Mouse (Mus musculus) CH12.LX (cell line): ENCODE data around the gene Ermp1. TPM values are rescaled to one million over a fixed set of nuclear protein-coding genes. Genes with fewer than 3 reads are reported as not detected.

Source experiments
- DNase-seq: peaks from one replicate; pipeline ENCODE4 v3.0.0-alpha.2; 2013; ENCODE audit errors: extremely low read depth
- H3K27ac ChIP-seq: 2 replicates; pipeline ENCODE4 v1.5.1; 2012; ENCODE audit warnings: low read depth, mild to moderate bottlenecking, control low read depth, moderate library complexity; ENCODE audit not compliant: insufficient read depth
- H3K27me3 ChIP-seq: replicated peaks from 2 replicates; pipeline ENCODE3; 2012; ENCODE audit warnings: inconsistent platforms
- H3K36me3 ChIP-seq, 2 experiments: replicated peaks in 1 of 2; 2 replicates each; pipeline versions ENCODE3 to v1.6.1; 2012; ENCODE audit warnings: inconsistent platforms in 1 of 2, low read length in 1 of 2, mild to moderate bottlenecking in 1 of 2, mixed read lengths in 1 of 2, moderate library complexity in 1 of 2; ENCODE audit not compliant: control insufficient read depth in 1 of 2, insufficient read depth in 1 of 2
- H3K4me1 ChIP-seq, 2 experiments: 2 replicates each; pipeline ENCODE4 v1.6.1; 2012; ENCODE audit warnings: inconsistent platforms in 1 of 2, moderate library complexity in 1 of 2; ENCODE audit not compliant: insufficient read depth in 2 of 2, control insufficient read depth in 1 of 2
- H3K4me2 ChIP-seq: 2 replicates; pipeline ENCODE4 v1.6.1; 2012; ENCODE audit warnings: low read depth, mild to moderate bottlenecking, control low read depth; ENCODE audit not compliant: poor library complexity, insufficient read depth, severe bottlenecking
- H3K4me3 ChIP-seq, 3 experiments: fragments of 150-350 bp in 1 of 3; sonication (generic) in 1 of 3; replicated peaks in 1 of 3; 2 replicates each; pipeline versions ENCODE3 to v1.5.1; 2011 to 2012; ENCODE audit warnings: low read depth in 2 of 3, low read length in 2 of 3, mild to moderate bottlenecking in 2 of 3, moderate library complexity in 2 of 3, control low read depth in 1 of 3, improper control_type of control experiment in 1 of 3, inconsistent platforms in 1 of 3, mixed read lengths in 1 of 3; ENCODE audit not compliant: poor library complexity in 1 of 3
- H3K79me2 ChIP-seq: replicated peaks from 2 replicates; pipeline ENCODE4 v1.6.1; 2012; ENCODE audit warnings: mild to moderate bottlenecking, moderate library complexity; ENCODE audit not compliant: control insufficient read depth, poor library complexity, insufficient read depth, severe bottlenecking; ENCODE audit errors: extremely low read depth
- H3K9ac ChIP-seq: 2 replicates; pipeline ENCODE4 v1.6.1; 2012; ENCODE audit warnings: low read depth, mild to moderate bottlenecking, control low read depth, moderate library complexity; ENCODE audit not compliant: insufficient read depth
- H3K9me3 ChIP-seq: replicated peaks from 2 replicates; pipeline ENCODE3; 2012; ENCODE audit warnings: low read length, inconsistent platforms, mixed read lengths
- BHLHE40 ChIP-seq: IDR thresholded peaks from 2 replicates; pipeline ENCODE4 v1.6.1; 2011; ENCODE audit warnings: mild to moderate bottlenecking, low read depth, low read length, improper control_type of control experiment
- CHD1 ChIP-seq: IDR thresholded peaks from 2 replicates; pipeline ENCODE4 v1.6.1; 2012; ENCODE audit warnings: low read depth, low read length, improper control_type of control experiment, inconsistent platforms
- CHD2 ChIP-seq: IDR thresholded peaks from 2 replicates; pipeline ENCODE4 v1.6.1; 2011; ENCODE audit warnings: low read length, improper control_type of control experiment
- ELF1 ChIP-seq: IDR thresholded peaks from 2 replicates; pipeline ENCODE4 v1.6.1; 2014; ENCODE audit warnings: low read depth, mild to moderate bottlenecking, inconsistent platforms, low read length, improper control_type of control experiment
- HCFC1 ChIP-seq: IDR thresholded peaks from 2 replicates; pipeline ENCODE4 v1.6.1; 2012; ENCODE audit warnings: low read depth, mild to moderate bottlenecking, inconsistent platforms, low read length, improper control_type of control experiment
- JUND ChIP-seq: conservative IDR thresholded peaks from 2 replicates; pipeline ENCODE4 v1.6.1; 2011; ENCODE audit warnings: low read depth, low read length, improper control_type of control experiment
- KAT2A ChIP-seq: IDR thresholded peaks from 2 replicates; pipeline ENCODE4 v1.6.1; 2012; ENCODE audit warnings: low read length, improper control_type of control experiment, inconsistent platforms; ENCODE audit not compliant: insufficient replicate concordance
- MAFK ChIP-seq: IDR thresholded peaks from 2 replicates; pipeline ENCODE4 v1.6.1; 2011; ENCODE audit warnings: low read length, improper control_type of control experiment; ENCODE audit not compliant: insufficient replicate concordance
- MEF2A ChIP-seq: IDR thresholded peaks from 2 replicates; pipeline ENCODE4 v1.6.1; 2014; ENCODE audit warnings: low read depth, mild to moderate bottlenecking, inconsistent platforms, low read length, improper control_type of control experiment, borderline replicate concordance
- MXI1 ChIP-seq: IDR thresholded peaks from 2 replicates; pipeline ENCODE4 v1.6.1; 2011; ENCODE audit warnings: mild to moderate bottlenecking, low read depth, low read length, improper control_type of control experiment
- PAX5 ChIP-seq: IDR thresholded peaks from 2 replicates; pipeline ENCODE4 v1.6.1; 2012; ENCODE audit warnings: low read length, inconsistent platforms, mixed read lengths
- RCOR1 ChIP-seq: conservative IDR thresholded peaks from 2 replicates; pipeline ENCODE4 v1.6.1; 2012; ENCODE audit warnings: low read depth, mild to moderate bottlenecking, inconsistent platforms, low read length, improper control_type of control experiment
- SMC3 ChIP-seq: IDR thresholded peaks from 2 replicates; pipeline ENCODE4 v1.6.1; 2011; ENCODE audit warnings: low read depth, low read length, improper control_type of control experiment
- ZC3H11A ChIP-seq: IDR thresholded peaks from 2 replicates; pipeline ENCODE4 v1.6.1; 2012; ENCODE audit warnings: low read depth, mild to moderate bottlenecking, inconsistent platforms, low read length, improper control_type of control experiment
- ZMIZ1 ChIP-seq: IDR thresholded peaks from 2 replicates; pipeline ENCODE4 v1.6.1; 2012; ENCODE audit warnings: low read depth, mild to moderate bottlenecking, inconsistent platforms, low read length, improper control_type of control experiment
- ZNF384 ChIP-seq: IDR thresholded peaks from 2 replicates; pipeline ENCODE4 v1.6.1; 2012; ENCODE audit warnings: low read depth, low read length, improper control_type of control experiment, inconsistent platforms
- dilution Hi-C: fragments of 300-500 bp; cut with MboI; formaldehyde crosslinking; loops from 2 replicates; pipeline ENCODE4 v1.14.3; 2020; ENCODE audit warnings: low sequenced_read_pairs; ENCODE audit not compliant: extremely low pct_unique_long_range_greater_than_20kb, extremely low pct_ligation_motif_present
- in situ Hi-C: fragments of 300-500 bp; cut with MboI; formaldehyde crosslinking; loops from 3 replicates; pipeline ENCODE4 v1.14.3; 2019; ENCODE audit warnings: low sequenced_read_pairs, low pct_ligation_motif_present, low pct_unique_long_range_greater_than_20kb, mixed read lengths
- polyA plus RNA-seq: library from polyadenylated mRNA; unstranded; fragments of >175 nt; gene quantifications from 2 replicates; pipeline ENCODE4 v1.2.1, GENCODE M21; 2012; ENCODE audit warnings: low read depth; ENCODE audit not compliant: insufficient read length
- total RNA-seq, 2 experiments: library from RNA; depleted of rRNA; stranded (reverse); fragments of 300-350 nt in 1 of 2; fragments of >200 nt in 1 of 2; gene quantifications; 2 replicates each; pipeline ENCODE4 v1.2.3; 2012 to 2014

Gene Ermp1
- total and polyA plus RNA-seq, 3 experiments: 22.7 to 32.9 (median 27.6) TPM

- H3K4me1 ChIP-seq: peaks cover 0 to 3% of the 10 kb centered on the region in 2 experiments; a peak in 2 of 4 replicates
- no peak overlapping the region for H3K4me2 ChIP-seq
- no peak overlapping the region for H3K4me3 ChIP-seq
- TF ChIP-seq CHD2: no peak
- no peak for TF ChIP-seq ZC3H11A
- no peak for TF ChIP-seq PAX5
- TF ChIP-seq MAFK: 0 out of 2 replicates have a peak, but pooled peaks have one; percentile 58
- TF ChIP-seq ZNF384: no peak
- no peak for TF ChIP-seq KAT2A
- no peak for TF ChIP-seq MXI1
- dilution Hi-C loops (no loop called here), in situ Hi-C loops (no loop called here)
- DNase-seq: no peak
- H3K27me3 ChIP-seq: no peaks in the 10 kb centered on the region
- peaks cover 24 to 69% of the 10 kb centered on the region in 2 experiments for H3K36me3 ChIP-seq
- H3K27ac ChIP-seq: no peak overlapping the region
- no peaks in the 10 kb centered on the region for H3K9me3 ChIP-seq
- no peak overlapping the region for H3K9ac ChIP-seq
- no peaks in the 10 kb centered on the region for H3K79me2 ChIP-seq
These were observed 43.6 kb downstream of the Ermp1 start for GRCm38 (mm10) chr19:29604653-29605052.

GRCm38 (mm10) chr19:29603548-29604353 lies 44.5 kb downstream of the Ermp1 start:
- TF ChIP-seq MEF2A: no peak
- TF ChIP-seq MXI1: no peak
- TF ChIP-seq CHD1: no peak
- no peak for TF ChIP-seq ZNF384
- no peak for TF ChIP-seq RCOR1
- TF ChIP-seq CHD2: no peak
- no peak for TF ChIP-seq ELF1
- TF ChIP-seq SMC3: no peak
- TF ChIP-seq BHLHE40: no peak
- no peak for TF ChIP-seq JUND
- TF ChIP-seq ZC3H11A: no peak
- no peak for TF ChIP-seq HCFC1
- TF ChIP-seq ZMIZ1: no peak
- H3K4me1 ChIP-seq: no peaks in the 10 kb centered on the region
- DNase-seq: peak; percentile 6
- no peaks in the 10 kb centered on the region for H3K9me3 ChIP-seq
- no peak overlapping the region for H3K4me3 ChIP-seq
- dilution Hi-C loops: no loop called here
- in situ Hi-C loops: no loop called here
- H3K79me2 ChIP-seq: no peaks in the 10 kb centered on the region
- no peak overlapping the region for H3K27ac ChIP-seq
- H3K4me2 ChIP-seq: no peak overlapping the region
- peaks cover 29 to 76% of the 10 kb centered on the region in 2 experiments for H3K36me3 ChIP-seq
- no peaks in the 10 kb centered on the region for H3K27me3 ChIP-seq
- no peak overlapping the region for H3K9ac ChIP-seq
